Comparison of ENCODE assay signal across 12 mouse cellular contexts in genomic region chr16:42338342-42338741, GRCm38 (mm10). TPM values are rescaled to one million over a fixed set of nuclear protein-coding genes. Genes with fewer than 3 reads are reported as not detected.
DNase-seq lines count a peak whose midpoint lies in the region; ATAC-seq and TF ChIP-seq lines count a peak whose summit lies in the region.
"Had no signal": no experiment of that assay in that cellular context is flagged by ENCODE, and none has a peak within 500 bp of the region (broad histone marks: within the 10 kb centered on the region; RNA-seq: fewer than 3 reads in every experiment).

No protein-coding gene starts in this region.

- no peak for ATAC-seq in heart, embryonic 14.5 days (ENCODE audit: insufficient number of reproducible peaks, insufficient read depth, low FRiP score, low read depth)
- ATAC-seq in forebrain, embryonic 16.5 days, result no peak

- no peak for DNase-seq in heart, postnatal 10 days
- no peak for DNase-seq in embryonic facial prominence, embryonic 10.5 days (ENCODE audit: low spot score)
- no peak for DNase-seq in midbrain, embryonic 10.5 days (ENCODE audit: low spot score)
- DNase-seq in gastrocnemius, postnatal 4 days (ENCODE audit: low spot score in 2 of 2), result no peak
- DNase-seq in spleen, postnatal 36 days (ENCODE audit: low spot score in 2 of 2), result no peak
- no peak for DNase-seq in gastrocnemius, adult 2 months
- DNase-seq: kidney, postnatal 10 days; thymus, adult 2 months had no signal

- no peaks in the 10 kb centered on the region for H3K9me3 ChIP-seq in heart, embryonic 14.5 days (ENCODE audit: control insufficient read depth, low read length)
- no peaks in the 10 kb centered on the region for H3K9me3 ChIP-seq in embryonic facial prominence, embryonic 10.5 days
- H3K9me3 ChIP-seq in forebrain, embryonic 16.5 days (ENCODE audit: control insufficient read depth, low read length), result no peaks in the 10 kb centered on the region
- no peaks in the 10 kb centered on the region for H3K9me3 ChIP-seq in midbrain, embryonic 10.5 days (replicated peaks)

- 40% methylated on average over 4 of the region's 4 CpGs for WGBS in heart, embryonic 14.5 days
- 16% methylated on average over 4 of the region's 4 CpGs for WGBS in embryonic facial prominence, embryonic 10.5 days
- WGBS in forebrain, embryonic 16.5 days, result 22% methylated on average over 4 of the region's 4 CpGs
- 32% methylated on average over 4 of the region's 4 CpGs for WGBS in midbrain, embryonic 10.5 days

- no peak overlapping the region for H3K4me3 ChIP-seq in heart, embryonic 14.5 days (ENCODE audit: control insufficient read depth in 1 of 2, insufficient read depth in 1 of 2, low read depth in 1 of 2, low read length in 2 of 2)
- peak overlapping the region; percentile 62 for H3K4me3 ChIP-seq in embryonic facial prominence, embryonic 10.5 days
- peak overlapping the region; percentile 68 for H3K4me3 ChIP-seq in forebrain, embryonic 16.5 days (replicated peaks; ENCODE audit: low read length)
- H3K4me3 ChIP-seq in midbrain, embryonic 10.5 days, result peak overlapping the region; percentile 61
- no peak overlapping the region for H3K4me3 ChIP-seq in gastrocnemius, adult 2 months

- peaks cover 2 to 6% of the 10 kb centered on the region in 2 experiments; a peak in 2 of 4 replicates for H3K4me1 ChIP-seq in heart, embryonic 14.5 days (ENCODE audit: control insufficient read depth in 2 of 2, insufficient read depth in 2 of 2, low read length in 2 of 2)
- H3K4me1 ChIP-seq in embryonic facial prominence, embryonic 10.5 days, result peaks cover 55% of the 10 kb centered on the region
- H3K4me1 ChIP-seq in forebrain, embryonic 16.5 days (replicated peaks; ENCODE audit: control insufficient read depth, insufficient read depth, low read length), result peaks cover 18% of the 10 kb centered on the region
- peaks cover 56% of the 10 kb centered on the region for H3K4me1 ChIP-seq in midbrain, embryonic 10.5 days

- H3K9ac ChIP-seq in heart, embryonic 14.5 days (ENCODE audit: low read length), result no peak overlapping the region
- peak overlapping the region; percentile 58 for H3K9ac ChIP-seq in forebrain, embryonic 16.5 days (replicated peaks; ENCODE audit: low read depth, low read length)

- no peak for TF ChIP-seq CTCF in gastrocnemius, adult 2 months (IDR thresholded peaks at IDR 0.05)

- no peaks in the 10 kb centered on the region for H3K36me3 ChIP-seq in heart, embryonic 14.5 days (ENCODE audit: control insufficient read depth, insufficient read depth, low read length)
- H3K36me3 ChIP-seq in embryonic facial prominence, embryonic 10.5 days (replicated peaks), result no peaks in the 10 kb centered on the region
- H3K36me3 ChIP-seq in forebrain, embryonic 16.5 days (ENCODE audit: control insufficient read depth, insufficient read depth), result no peaks in the 10 kb centered on the region
- H3K36me3 ChIP-seq in midbrain, embryonic 10.5 days, result no peaks in the 10 kb centered on the region

- intact Hi-C loops in heart, postnatal 10 days (cut with DNase I), result no loop called here
- intact Hi-C loops in gastrocnemius, adult 2 months (cut with DNase I), result no loop called here

- peak overlapping the region; percentile 69 for H3K4me2 ChIP-seq in heart, embryonic 14.5 days (ENCODE audit: low read length)
- H3K4me2 ChIP-seq in forebrain, embryonic 16.5 days (ENCODE audit: low read length), result peak overlapping the region; percentile 59

- H3K27ac ChIP-seq in heart, embryonic 14.5 days (replicated peaks in 1 of 2; ENCODE audit: control insufficient read depth in 1 of 2, insufficient read depth in 1 of 2, low read depth in 2 of 2, low read length in 2 of 2), result 0 out of 4 replicates have a peak overlapping the region, but pooled peaks of 1 of the 2 experiments have one; percentile 10
- no peak overlapping the region for H3K27ac ChIP-seq in embryonic facial prominence, embryonic 10.5 days (replicated peaks)
- peak overlapping the region; percentile 89 for H3K27ac ChIP-seq in forebrain, embryonic 16.5 days (ENCODE audit: low read length)
- peak overlapping the region; percentile 80 for H3K27ac ChIP-seq in midbrain, embryonic 10.5 days (replicated peaks)
- no peak overlapping the region for H3K27ac ChIP-seq in gastrocnemius, adult 2 months
- H3K27ac ChIP-seq: macrophage had no signal

- no peaks in the 10 kb centered on the region for H3K27me3 ChIP-seq in heart, embryonic 14.5 days (ENCODE audit: control insufficient read depth, insufficient read depth, low read length)
- H3K27me3 ChIP-seq in embryonic facial prominence, embryonic 10.5 days (replicated peaks; ENCODE audit: low read depth, poor library complexity, severe bottlenecking), result no peaks in the 10 kb centered on the region
- H3K27me3 ChIP-seq in forebrain, embryonic 16.5 days (replicated peaks; ENCODE audit: control insufficient read depth, insufficient read depth, low read length), result no peaks in the 10 kb centered on the region
- H3K27me3 ChIP-seq in midbrain, embryonic 10.5 days (ENCODE audit: low read depth, poor library complexity, severe bottlenecking), result peaks cover 33% of the 10 kb centered on the region

RNA-seq across cellular contexts. Expression of gene Gap43, which starts 2.1 kb away (rescaled TPM):
- polyA plus RNA-seq in heart, embryonic 14.5 days (2014; fragmentation: Nextera tagmentation; extraction: Ambion mirVana), result 20.6 and 27.8 TPM in 2 replicates
- 1 to 10 TPM; 1.7 to 2.5 TPM for total RNA-seq in heart, postnatal 10 days (2021)
- polyA plus RNA-seq in embryonic facial prominence, embryonic 10.5 days (2016; fragmentation: Nextera tagmentation; extraction: Ambion mirVana), result 125 and 135 TPM in 2 replicates
- polyA plus RNA-seq in forebrain, embryonic 16.5 days (2015; fragmentation: Nextera tagmentation; extraction: Ambion mirVana), result 719 and 966 TPM in 2 replicates
- polyA plus RNA-seq in midbrain, embryonic 10.5 days (2016; fragmentation: Nextera tagmentation; extraction: Ambion mirVana), result 131 and 203 TPM in 2 replicates
- 10 to 100 TPM; 26.0 to 29.6 TPM for total RNA-seq in gastrocnemius, postnatal 4 days (2021)
- under 1 TPM in 1 of 2 experiments, not detected in 1; 0.47 TPM for total RNA-seq in gastrocnemius, adult 2 months (2021)
- total RNA-seq: granulocyte monocyte progenitor cell, adult 5-6 weeks had no signal
- polyA plus RNA-seq: macrophage; thymus, adult 2 months had no signal

Comparison
In these comparisons a context has a peak if more than half of its experiments do, and no peak if none do; other contexts are left out.
1. H3K27ac ChIP-seq: peak in forebrain, embryonic 16.5 days (single experiment) and midbrain, embryonic 10.5 days (single experiment); none in embryonic facial prominence, embryonic 10.5 days (single experiment) and gastrocnemius, adult 2 months (single experiment).
2. H3K4me3 ChIP-seq: peak in embryonic facial prominence, embryonic 10.5 days (single experiment), forebrain, embryonic 16.5 days (single experiment) and midbrain, embryonic 10.5 days (single experiment); none in heart, embryonic 14.5 days (0 of 2) and gastrocnemius, adult 2 months (single experiment).